Mouse (Mus musculus) spleen, adult 2 months (tissue): ENCODE measurements around the gene Il13ra1. TPM values are rescaled to one million over a fixed set of nuclear protein-coding genes. Genes with fewer than 3 reads are reported as not detected.

Experiments
- DNase-seq, 2 experiments: peaks; one replicate each; pipeline versions ENCODE4 v3.0.0 to v3.0.0-alpha.2; 2012 to 2021; ENCODE audit warnings: low spot score in 2 of 2, low read depth in 1 of 2
- H3K27ac ChIP-seq: fragments of 200-500 bp; 2 replicates; pipeline ENCODE4 v1.5.1; 2012; ENCODE audit warnings: low read length, inconsistent platforms; ENCODE audit not compliant: insufficient read depth
- H3K27me3 ChIP-seq: fragments of 200-500 bp; 2 replicates; pipeline ENCODE4 v1.6.1; 2012; ENCODE audit warnings: mild to moderate bottlenecking, moderate library complexity, low read length, inconsistent platforms; ENCODE audit not compliant: control insufficient read depth, insufficient read depth
- H3K36me3 ChIP-seq: fragments of 200-500 bp; 2 replicates; pipeline ENCODE4 v1.6.1; 2012; ENCODE audit warnings: mild to moderate bottlenecking, low read length, inconsistent platforms; ENCODE audit not compliant: control insufficient read depth, insufficient read depth
- H3K4me1 ChIP-seq: fragments of 200-500 bp; 2 replicates; pipeline ENCODE4 v1.6.1; 2011; ENCODE audit warnings: inconsistent platforms; ENCODE audit not compliant: control insufficient read depth, insufficient read depth, insufficient read length
- H3K4me3 ChIP-seq: fragments of 200-500 bp; 2 replicates; pipeline ENCODE4 v1.5.1; 2011; ENCODE audit warnings: mild to moderate bottlenecking, inconsistent platforms; ENCODE audit not compliant: insufficient read depth, insufficient read length; ENCODE audit errors: extremely low read depth
- CTCF ChIP-seq: fragments of 200-500 bp; IDR thresholded peaks from 2 replicates; pipeline ENCODE4 v1.5.1; 2011; ENCODE audit warnings: mild to moderate bottlenecking, inconsistent platforms; ENCODE audit not compliant: insufficient read depth, insufficient read length, insufficient replicate concordance; ENCODE audit errors: extremely low read depth
- POLR2A ChIP-seq: fragments of 200-500 bp; IDR thresholded peaks from 2 replicates; pipeline ENCODE4 v1.6.1; 2011; ENCODE audit warnings: low read depth, low read length, inconsistent platforms
- WGBS: fragments of 180-500 bp; shearing (Covaris S2); methylation state at CpG from one replicate; pipeline ENCODE4 v1.1.7; 2018; 5-methylcytosine and 5-hydroxymethylcytosine counted together
- polyA plus RNA-seq: library from polyadenylated mRNA; depleted of rRNA; stranded (reverse); fragments of >200 nt; gene quantifications from 2 replicates; pipeline ENCODE4 v1.2.3, GENCODE M21; 2012

Gene Il13ra1
- polyA plus RNA-seq, 1 experiment: 1.7 TPM

- no peak for TF ChIP-seq CTCF
- TF ChIP-seq POLR2A: no peak
- no peaks in the 10 kb centered on the region for H3K36me3 ChIP-seq
- H3K27me3 ChIP-seq: no peaks in the 10 kb centered on the region
- H3K4me3 ChIP-seq: no peak overlapping the region
- H3K4me1 ChIP-seq: no peaks in the 10 kb centered on the region
- H3K27ac ChIP-seq: no peak overlapping the region
- DNase-seq: no peak
- 41% methylated on average over 3 of the region's 3 CpGs for WGBS
Observed at GRCm38 (mm10) chrX:36108601-36109000, 3.3 kb upstream of the Il13ra1 start.

GRCm38 (mm10) chrX:36112422-36112750 is 476 bp downstream of the Il13ra1 start:
- Histone ChIP-seq H3K27ac (0 out of 2 replicates have a peak overlapping the region, but pooled peaks have one; percentile 16), H3K27me3 (no peaks in the 10 kb centered on the region), H3K4me3 (peak overlapping the region; percentile 41), H3K36me3 (no peaks in the 10 kb centered on the region), H3K4me1 (no peaks in the 10 kb centered on the region)
- 28% methylated on average over 9 of the region's 9 CpGs for WGBS
- no peak for DNase-seq
- no peak for TF ChIP-seq CTCF
- TF ChIP-seq POLR2A: no peak

DNA sequence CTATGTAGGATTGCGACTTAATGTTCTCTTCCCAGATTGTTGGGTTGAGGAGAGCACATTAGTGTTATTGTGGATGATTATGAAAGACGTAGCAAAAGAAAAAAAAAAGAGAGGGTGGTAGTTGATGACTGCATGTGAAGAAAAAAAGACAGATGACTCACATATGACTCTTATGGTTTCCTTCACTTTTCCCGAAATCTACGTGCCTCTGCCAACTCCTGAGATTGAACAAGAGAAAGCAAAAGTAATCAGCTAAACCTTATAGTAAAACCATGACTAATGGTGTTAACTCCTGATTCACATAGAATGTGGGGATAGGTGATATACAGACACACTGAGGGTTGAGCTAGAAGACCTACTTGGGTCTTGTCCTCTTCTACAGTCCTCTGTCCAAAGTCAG is 3.3 kb downstream of the Il13ra1 start:
- no peak for DNase-seq
- Histone ChIP-seq H3K4me3 (no peak overlapping the region), H3K27ac (no peak overlapping the region), H3K27me3 (no peaks in the 10 kb centered on the region), H3K36me3 (no peaks in the 10 kb centered on the region), H3K4me1 (no peaks in the 10 kb centered on the region)
- 83% methylated on average over 4 of the region's 4 CpGs for WGBS
- TF ChIP-seq POLR2A (no peak), CTCF (no peak)

DNA sequence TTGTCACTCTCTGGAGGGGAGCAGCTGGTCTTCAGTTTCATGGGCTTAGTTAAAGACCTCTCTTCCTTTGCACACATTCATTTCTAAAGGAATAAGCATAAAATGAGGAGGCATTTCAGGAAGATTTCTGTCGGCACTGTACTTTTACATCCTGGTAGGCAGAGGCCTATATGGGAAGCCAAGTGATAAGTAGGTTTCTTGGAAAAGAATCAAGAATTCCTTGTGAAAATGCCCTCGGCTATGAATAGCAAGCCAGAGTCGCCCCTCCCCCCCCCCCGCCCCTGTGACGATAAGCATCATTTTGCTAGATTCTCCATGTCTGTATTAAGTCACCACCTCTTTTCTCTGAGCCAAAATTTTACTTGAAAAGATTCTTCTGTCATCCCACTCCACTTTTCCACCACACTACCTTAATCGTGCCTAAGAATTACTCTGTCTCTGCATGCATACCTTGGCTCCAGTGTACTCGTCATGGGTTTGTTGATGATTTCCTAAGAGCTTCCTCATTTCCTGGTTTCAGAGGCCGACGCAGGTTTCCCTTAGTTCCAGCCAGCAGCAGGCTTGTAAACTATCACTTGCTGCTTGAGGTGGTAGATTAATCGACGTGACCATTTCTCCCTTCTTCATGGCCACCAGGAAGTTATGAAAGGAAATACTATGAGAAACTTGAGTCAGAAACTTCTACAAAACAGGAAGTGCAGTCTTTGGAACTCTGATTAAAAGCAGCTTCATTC is 17.3 kb downstream of the Il13ra1 start:
- no peaks in the 10 kb centered on the region for H3K27me3 ChIP-seq
- no peak overlapping the region; the same call in 1 of the 2 replicates for H3K27ac ChIP-seq
- H3K36me3 ChIP-seq: no peaks in the 10 kb centered on the region
- 51% methylated on average over 11 of the region's 11 CpGs for WGBS
- H3K4me3 ChIP-seq: peak overlapping the region; percentile 23; the same call in 1 of the 2 replicates
- TF ChIP-seq CTCF (no peak), POLR2A (no peak)
- peak in 1 of 2 experiments; percentile 3 for DNase-seq
- no peaks in the 10 kb centered on the region; the same call in 1 of the 2 replicates for H3K4me1 ChIP-seq

DNA sequence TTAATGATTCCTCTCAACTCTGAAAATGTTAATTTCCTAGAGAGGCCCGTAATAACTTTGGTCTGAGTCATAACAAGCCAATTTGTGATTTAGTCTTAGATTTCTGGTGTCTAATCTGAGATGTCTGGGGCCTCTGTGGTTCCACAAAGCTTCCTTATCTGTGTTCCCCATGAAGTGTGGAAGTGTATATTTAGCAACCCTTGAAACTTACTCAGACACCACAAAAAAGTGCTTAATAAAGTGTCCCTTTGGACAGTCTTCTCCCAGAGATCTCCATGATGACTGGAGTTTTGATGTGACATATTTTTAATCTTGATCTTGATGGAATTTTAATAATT is 17.8 kb downstream of the Il13ra1 start:
- Histone ChIP-seq H3K27ac (no peak overlapping the region), H3K27me3 (no peaks in the 10 kb centered on the region), H3K4me1 (no peaks in the 10 kb centered on the region; the same call in 1 of the 2 replicates), H3K36me3 (no peaks in the 10 kb centered on the region), H3K4me3 (no peak overlapping the region)
- WGBS: 25% methylated on average over 1 of the region's 1 CpGs
- no peak for TF ChIP-seq CTCF
- TF ChIP-seq POLR2A: no peak
- DNase-seq: no peak

DNA sequence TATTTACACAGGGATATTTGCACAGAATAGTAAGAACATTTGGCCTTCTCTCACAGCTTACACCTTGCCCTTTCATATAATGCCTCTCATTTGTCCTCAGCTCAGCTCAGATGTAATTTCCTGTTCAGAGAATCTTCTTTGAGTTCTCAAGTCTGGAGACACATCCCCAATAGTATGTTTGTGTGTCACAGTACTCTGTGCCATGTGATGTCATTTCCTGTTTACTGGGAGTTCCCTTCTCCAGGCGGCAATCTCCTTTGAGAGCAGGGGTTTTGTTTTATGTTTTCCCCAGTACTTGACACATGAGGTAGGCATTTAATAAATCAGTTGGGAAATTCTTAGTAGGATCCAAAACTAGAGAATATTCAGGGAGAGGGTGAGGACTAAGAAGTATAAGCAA is 24.4 kb downstream of the Il13ra1 start:
- TF ChIP-seq CTCF (no peak), POLR2A (no peak)

DNA sequence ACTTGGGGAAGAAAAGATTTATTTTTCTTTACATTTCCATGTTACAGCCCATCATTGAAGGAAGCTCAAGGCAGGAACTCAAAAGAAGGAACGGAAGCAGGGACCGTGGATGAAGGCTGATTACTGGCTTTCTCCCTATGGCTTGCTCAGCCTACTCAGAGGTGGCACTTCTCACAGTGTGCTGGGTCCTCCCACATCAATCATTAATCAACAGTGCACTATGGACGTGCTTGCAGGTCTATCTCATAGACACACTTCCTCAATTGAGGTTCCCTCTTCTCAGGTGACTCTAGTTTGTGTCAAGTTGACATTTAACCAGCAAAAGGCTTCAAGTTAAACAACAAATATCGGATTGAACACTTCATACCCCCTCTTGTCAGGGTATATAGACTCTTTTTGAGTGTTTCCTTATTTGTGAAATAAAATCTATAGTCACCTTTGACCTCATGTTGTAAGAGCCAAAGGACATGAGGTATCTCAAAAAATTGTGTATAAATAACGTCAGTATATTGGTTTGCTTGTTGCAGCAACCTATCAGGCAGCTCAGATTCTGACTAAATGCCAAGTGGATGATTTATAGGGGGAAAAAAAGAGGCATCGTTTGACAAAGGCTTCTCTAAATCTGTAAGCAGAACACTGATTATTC is 30.2 kb downstream of the Il13ra1 start:
- H3K4me1 ChIP-seq: no peaks in the 10 kb centered on the region
- no peaks in the 10 kb centered on the region for H3K27me3 ChIP-seq
- 57% methylated on average over 6 of the region's 6 CpGs for WGBS
- no peak overlapping the region for H3K4me3 ChIP-seq
- H3K36me3 ChIP-seq: no peaks in the 10 kb centered on the region
- no peak overlapping the region for H3K27ac ChIP-seq
- DNase-seq: no peak
- TF ChIP-seq CTCF (no peak), POLR2A (no peak)

More for the DNA sequence above, 24.4 kb downstream of the Il13ra1 start:
- H3K27ac ChIP-seq: no peak overlapping the region
- no peaks in the 10 kb centered on the region for H3K36me3 ChIP-seq
- no peaks in the 10 kb centered on the region for H3K27me3 ChIP-seq
- no peak overlapping the region for H3K4me3 ChIP-seq
- WGBS: 68% methylated on average over 1 of the region's 1 CpGs
- no peaks in the 10 kb centered on the region for H3K4me1 ChIP-seq
- DNase-seq: no peak
